Mouse (Mus musculus) bone marrow macrophage, adult 2 months (primary cell): ENCODE results near the gene Map7d1.

Experiments
- CTCF ChIP-seq: IDR thresholded peaks from 2 replicates; pipeline ENCODE4 v1.5.1; 2012; ENCODE audit warnings: low read depth, mild to moderate bottlenecking, low read length, moderate library complexity
- POLR2A ChIP-seq: IDR thresholded peaks from 2 replicates; pipeline ENCODE4 v1.6.1; 2012; ENCODE audit warnings: mild to moderate bottlenecking, low read depth, low read length, borderline replicate concordance

DNA sequence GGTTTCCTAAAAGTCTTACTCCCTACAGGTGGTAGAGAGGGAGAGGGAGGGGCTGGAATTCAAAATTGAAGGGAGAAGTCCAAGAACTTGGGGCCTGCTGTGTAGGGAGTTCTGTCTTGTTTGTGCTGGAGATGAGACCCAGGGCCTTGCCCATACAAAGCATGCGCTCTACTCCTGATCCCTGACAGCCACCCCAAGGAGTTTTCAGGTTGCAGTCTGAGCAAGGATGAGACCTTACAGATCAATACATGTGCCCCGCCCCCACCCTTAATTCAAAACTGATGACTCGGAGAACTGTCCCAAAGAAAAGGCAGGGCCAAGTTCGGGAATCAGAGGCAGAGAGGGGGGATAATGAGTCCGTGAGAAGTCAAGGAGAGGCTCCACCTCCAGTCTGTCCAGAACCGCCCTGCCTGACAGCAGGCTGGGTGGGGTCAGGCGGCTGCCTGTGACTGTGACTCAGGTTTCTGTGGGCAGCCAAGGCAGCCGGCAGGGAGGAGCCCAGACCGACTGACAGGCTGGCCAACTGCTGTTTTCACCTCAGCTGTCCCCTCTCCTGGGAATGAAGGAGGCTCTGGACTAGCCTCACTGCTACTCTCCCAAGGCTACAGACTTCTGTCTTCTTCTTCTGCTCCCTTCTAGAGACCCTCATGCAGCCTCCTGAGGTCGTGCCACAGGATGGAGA is 4.5 kb upstream of the Map7d1 start:
- TF ChIP-seq CTCF = no peak
- TF ChIP-seq POLR2A = no peak
